Mouse (Mus musculus) lung, postnatal 0 days (tissue): ENCODE results near the gene Pdk3.

ENCODE experiments used
- CTCF ChIP-seq: IDR thresholded peaks from 2 replicates; pipeline ENCODE4 v1.5.1; 2016; ENCODE audit warnings: antibody characterized with exemption, mild to moderate bottlenecking
- EP300 ChIP-seq: IDR thresholded peaks from 2 replicates; pipeline ENCODE4 v1.6.1; 2016; ENCODE audit warnings: antibody characterized with exemption, mild to moderate bottlenecking, control low read depth

- TF ChIP-seq CTCF (no peak), EP300 (no peak)
These were observed 410 bp upstream of the Pdk3 start for GRCm38 (mm10) chrX:93832337-93832884.
